Mouse (Mus musculus) kidney, postnatal 0 days (tissue): ENCODE measurements around the gene Rbfox2. TPM values are rescaled to one million over a fixed set of nuclear protein-coding genes. Genes with fewer than 3 reads are reported as not detected.

ENCODE experiments used
- ATAC-seq: fragments of 200-750 bp; cut with Nextera tagmentation; replicated peaks from 2 replicates; pipeline ENCODE4 v1.8.0; 2017; ENCODE audit warnings: low read depth, moderate number of reproducible peaks, moderate TSS enrichment, moderate library complexity; ENCODE audit not compliant: low FRiP score
- DNase-seq: peaks from one replicate; pipeline ENCODE4 v3.0.0-alpha.2; 2016; ENCODE audit warnings: low spot score
- H3K27ac ChIP-seq: fragments of 300-500 bp; sonication (generic); 2 replicates; pipeline ENCODE4 v1.5.1; 2014; ENCODE audit warnings: mild to moderate bottlenecking
- H3K27me3 ChIP-seq: fragments of 300-500 bp; sonication (generic); 2 replicates; pipeline ENCODE4 v1.6.1; 2014; ENCODE audit warnings: low read length, mixed read lengths; ENCODE audit not compliant: insufficient read depth
- H3K36me3 ChIP-seq: fragments of 300-500 bp; sonication (generic); 2 replicates; pipeline ENCODE4 v1.6.1; 2014; ENCODE audit warnings: low read length, mixed read lengths; ENCODE audit not compliant: insufficient read depth
- H3K4me1 ChIP-seq: fragments of 300-500 bp; sonication (generic); replicated peaks from 2 replicates; pipeline ENCODE4 v1.6.1; 2014; ENCODE audit warnings: antibody characterized with exemption, low read length, mixed read lengths; ENCODE audit not compliant: insufficient read depth
- H3K4me2 ChIP-seq: fragments of 300-500 bp; sonication (generic); 2 replicates; pipeline ENCODE4 v1.6.1; 2014; ENCODE audit warnings: mild to moderate bottlenecking, low read length, moderate library complexity, mixed read lengths
- H3K4me3 ChIP-seq: fragments of 300-500 bp; sonication (generic); replicated peaks from 2 replicates; pipeline ENCODE4 v1.5.1; 2014; ENCODE audit warnings: low read depth, low read length
- H3K9ac ChIP-seq: fragments of 300-500 bp; sonication (generic); 2 replicates; pipeline ENCODE4 v1.6.1; 2014; ENCODE audit warnings: low read depth, low read length
- H3K9me3 ChIP-seq: fragments of 300-500 bp; sonication (generic); replicated peaks from 2 replicates; pipeline ENCODE4 v1.6.1; 2016; ENCODE audit warnings: low read length, inconsistent platforms, mixed read lengths
- CTCF ChIP-seq: IDR thresholded peaks from 2 replicates; pipeline ENCODE4 v1.5.1; 2016; ENCODE audit warnings: antibody characterized with exemption, low read depth, mild to moderate bottlenecking, moderate library complexity
- WGBS: fragments of 180-500 bp; shearing (Covaris S2); extraction: QIAGEN DNeasy Blood & Tissue Kit; methylation state at CpG from one replicate; pipeline ENCODE4 v1.1.7; 2014; 5-methylcytosine and 5-hydroxymethylcytosine counted together
- polyA plus RNA-seq: library from polyadenylated mRNA; unstranded; fragments of >200 nt; fragmentation: Nextera tagmentation; extraction: Ambion mirVana; gene quantifications from 2 replicates; pipeline ENCODE4 v1.2.1, GENCODE M21; 2015

Rbfox2 gene
- polyA plus RNA-seq, 1 experiment from 2014 or later: 22.7 TPM

DNA sequence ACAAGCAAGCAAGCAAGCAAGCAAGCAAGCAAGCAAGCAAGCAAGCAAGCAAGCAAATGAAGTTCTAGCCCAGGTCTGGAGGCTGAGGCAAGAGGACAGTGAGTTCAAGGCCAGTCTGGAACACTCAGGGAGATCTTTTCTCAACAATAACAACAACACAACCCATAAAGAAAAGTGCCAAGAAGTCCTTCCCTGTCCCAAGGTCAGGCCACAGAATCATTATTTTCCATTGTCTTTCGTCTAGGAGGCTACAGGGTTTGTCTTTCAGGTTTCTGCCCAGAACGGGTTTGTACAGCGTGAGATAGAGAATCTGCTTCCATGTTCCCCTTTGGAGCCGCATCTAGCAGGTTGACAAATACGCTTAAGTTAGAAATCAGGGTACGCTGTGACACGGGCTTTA lies 43.3 kb upstream of the Rbfox2 start:
- Histone ChIP-seq H3K4me2 (no peak overlapping the region), H3K27ac (no peak overlapping the region), H3K36me3 (no peaks in the 10 kb centered on the region), H3K4me1 (peaks cover 7% of the 10 kb centered on the region; the same call in 1 of the 2 replicates), H3K27me3 (no peaks in the 10 kb centered on the region), H3K4me3 (no peak overlapping the region), H3K9ac (no peak overlapping the region), H3K9me3 (no peaks in the 10 kb centered on the region)
- TF ChIP-seq CTCF: no peak
- 87% methylated on average over 7 of the region's 7 CpGs for WGBS
- DNase-seq: no peak
- no peak for ATAC-seq

DNA sequence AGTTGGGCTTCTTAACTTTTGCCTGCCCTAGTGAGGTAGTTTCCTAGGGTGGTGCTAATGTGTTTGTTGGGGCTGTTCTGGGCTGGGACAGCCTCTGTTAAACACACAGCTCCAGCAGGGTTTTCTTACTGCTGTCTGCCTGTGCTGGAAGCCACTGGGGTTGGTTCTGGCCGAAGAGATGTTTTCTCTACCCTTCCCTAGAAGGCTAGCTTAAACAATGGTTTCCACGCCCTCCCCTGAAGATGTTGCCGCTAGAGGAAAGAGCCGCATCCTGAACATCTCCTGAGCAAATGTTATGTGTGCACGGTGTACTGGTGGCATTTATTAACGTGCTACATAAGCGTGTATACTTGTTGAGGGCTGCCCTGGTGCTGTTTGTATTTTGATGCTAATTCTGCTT lies 41.3 kb upstream of the Rbfox2 start:
- H3K9ac ChIP-seq: no peak overlapping the region
- H3K4me3 ChIP-seq: no peak overlapping the region
- DNase-seq: no peak
- TF ChIP-seq CTCF: no peak
- H3K4me1 ChIP-seq: peaks cover 7% of the 10 kb centered on the region; the same call in 1 of the 2 replicates
- no peaks in the 10 kb centered on the region for H3K27me3 ChIP-seq
- ATAC-seq: no peak
- 0 out of 2 replicates have a peak overlapping the region, but pooled peaks have one; percentile 19 for H3K27ac ChIP-seq
- H3K4me2 ChIP-seq: no peak overlapping the region
- no peaks in the 10 kb centered on the region for H3K9me3 ChIP-seq
- WGBS: 72% methylated on average over 7 of the region's 7 CpGs
- no peaks in the 10 kb centered on the region for H3K36me3 ChIP-seq

DNA sequence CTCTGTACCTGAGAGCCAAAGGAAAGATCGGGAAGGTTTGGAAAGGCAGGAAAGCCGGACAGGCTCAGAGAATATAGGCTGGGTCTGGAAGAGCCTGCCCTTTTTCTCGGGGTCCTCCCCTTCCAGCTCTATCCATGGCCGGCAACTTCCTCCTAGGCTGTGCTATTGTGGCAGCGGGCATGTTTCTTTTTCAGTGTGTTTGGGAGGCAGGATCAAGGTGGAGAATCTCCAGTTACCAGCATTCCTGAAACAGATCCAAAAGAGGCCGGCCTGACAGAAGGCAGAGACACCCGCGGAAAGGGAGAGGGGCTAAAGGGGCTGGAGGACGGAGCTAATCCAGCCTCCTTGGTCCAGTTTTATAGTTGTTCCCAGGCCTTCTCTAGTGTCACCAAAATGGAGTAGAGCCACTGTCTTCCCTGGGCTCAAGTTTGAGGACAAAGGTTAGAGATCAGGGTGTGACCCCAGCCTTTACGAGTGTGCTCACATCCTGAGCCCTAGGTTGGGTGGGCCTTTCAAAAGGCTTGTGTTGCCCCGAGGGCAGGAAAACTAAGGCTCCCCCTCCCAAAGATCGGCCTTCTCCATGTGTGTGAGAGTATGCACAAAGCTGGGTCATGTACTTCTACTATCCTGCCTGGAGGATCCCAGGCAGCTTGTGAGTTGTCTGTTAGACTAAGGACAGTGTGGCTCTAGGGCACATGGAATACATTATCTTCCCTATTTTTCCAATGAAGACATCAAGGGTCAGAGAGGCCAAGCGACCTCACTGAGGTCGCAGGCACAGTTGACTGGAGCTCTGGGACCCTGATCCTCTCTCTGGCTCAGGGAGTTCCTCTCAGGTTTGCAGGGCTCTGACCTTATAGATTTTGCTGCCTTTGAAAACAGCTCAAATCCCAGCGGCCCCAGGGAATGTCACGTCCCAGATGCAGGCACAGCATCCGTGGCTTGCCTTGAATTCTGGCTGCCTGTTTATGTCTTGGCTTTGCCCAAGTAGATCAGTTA lies 37.6 kb upstream of the Rbfox2 start:
- 0 out of 2 replicates have a peak overlapping the region, but pooled peaks have one; percentile 2 for H3K4me3 ChIP-seq
- DNase-seq (peak; percentile 86), ATAC-seq (no peak; the same call in 1 of the 2 replicates)
- TF ChIP-seq CTCF: no peak
- H3K4me2 ChIP-seq: peak overlapping the region; percentile 49
- H3K27me3 ChIP-seq: no peaks in the 10 kb centered on the region
- no peaks in the 10 kb centered on the region for H3K36me3 ChIP-seq
- WGBS: 17% methylated on average over 17 of the region's 17 CpGs
- peak overlapping the region; percentile 88 for H3K27ac ChIP-seq
- H3K9me3 ChIP-seq: no peaks in the 10 kb centered on the region
- H3K9ac ChIP-seq: peak overlapping the region; percentile 24; the same call in 1 of the 2 replicates
- H3K4me1 ChIP-seq: peaks cover 12% of the 10 kb centered on the region; the same call in 1 of the 2 replicates

DNA sequence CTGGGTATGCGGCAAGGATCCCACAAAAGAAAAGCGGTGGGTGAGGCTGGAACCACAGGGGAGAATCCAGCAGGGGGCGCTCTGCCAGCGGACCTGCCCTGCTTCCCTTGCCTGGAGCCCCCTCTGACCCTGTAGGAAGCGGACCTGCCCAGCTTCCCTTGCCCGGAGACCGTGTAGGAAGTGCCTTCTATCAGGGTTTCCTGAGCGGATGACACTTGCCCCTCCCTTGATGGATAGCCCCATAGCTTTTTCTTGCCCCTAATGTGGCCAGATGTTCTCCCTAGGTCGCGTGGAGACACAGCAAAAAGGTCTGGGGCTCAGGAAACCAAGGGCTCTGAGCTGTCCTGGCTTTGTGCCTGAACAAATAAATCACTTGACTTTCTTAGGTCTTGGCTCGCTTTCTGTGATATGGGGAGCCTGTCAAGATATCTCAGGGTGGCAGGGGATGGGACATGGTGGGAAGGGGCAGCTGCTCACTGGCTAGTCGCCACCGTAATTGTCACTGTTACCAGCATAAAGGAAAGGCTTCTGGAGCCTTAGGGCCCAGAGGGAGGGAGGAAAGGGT lies 36.8 kb upstream of the Rbfox2 start:
- H3K36me3 ChIP-seq: no peaks in the 10 kb centered on the region
- H3K4me1 ChIP-seq: peaks cover 12% of the 10 kb centered on the region; the same call in 1 of the 2 replicates
- DNase-seq (peak; percentile 90), ATAC-seq (peak; percentile 74)
- H3K9ac ChIP-seq: peak overlapping the region; percentile 24; the same call in 1 of the 2 replicates
- H3K27ac ChIP-seq: peak overlapping the region; percentile 88
- H3K27me3 ChIP-seq: no peaks in the 10 kb centered on the region
- peak overlapping the region; percentile 49 for H3K4me2 ChIP-seq
- peak; percentile 85 for TF ChIP-seq CTCF
- 4% methylated on average over 13 of the region's 13 CpGs for WGBS
- H3K9me3 ChIP-seq: no peaks in the 10 kb centered on the region
- peak overlapping the region; percentile 6; the same call in 1 of the 2 replicates for H3K4me3 ChIP-seq

DNA sequence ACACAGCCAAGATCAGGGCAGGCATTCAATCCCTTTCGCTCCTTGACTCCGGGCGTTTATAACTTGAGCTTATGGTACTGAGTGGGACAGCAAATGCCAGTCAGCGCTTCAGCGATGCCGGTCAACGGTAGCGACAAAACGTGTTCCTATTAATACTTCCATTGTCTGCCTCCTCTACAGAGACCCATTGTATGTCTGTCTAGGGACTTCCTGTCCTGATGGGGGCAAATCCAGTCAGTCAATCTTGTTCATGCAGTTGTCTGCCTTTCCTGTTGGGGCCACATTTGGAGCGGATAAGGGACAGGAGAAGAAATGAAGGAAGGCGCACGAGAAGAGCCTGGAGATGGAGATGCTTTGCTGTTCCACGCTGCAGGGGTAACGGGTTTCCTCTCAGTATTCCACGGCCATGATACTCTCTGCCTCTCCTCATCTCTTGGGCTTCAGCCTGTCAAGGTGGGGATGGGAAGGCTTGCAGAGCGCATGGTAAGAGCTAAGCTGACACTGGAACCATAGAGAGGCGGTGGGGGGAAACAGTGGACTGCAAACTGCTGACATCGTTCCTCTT lies 36.2 kb upstream of the Rbfox2 start:
- Histone ChIP-seq H3K27ac (peak overlapping the region; percentile 88), H3K9me3 (no peaks in the 10 kb centered on the region), H3K36me3 (no peaks in the 10 kb centered on the region), H3K4me3 (peak overlapping the region; percentile 6; the same call in 1 of the 2 replicates), H3K9ac (no peak overlapping the region), H3K4me1 (peaks cover 12% of the 10 kb centered on the region; the same call in 1 of the 2 replicates), H3K27me3 (no peaks in the 10 kb centered on the region), H3K4me2 (peak overlapping the region; percentile 49)
- TF ChIP-seq CTCF: no peak
- no peak for ATAC-seq
- DNase-seq: peak; percentile 44
- 19% methylated on average over 18 of the region's 18 CpGs for WGBS

DNA sequence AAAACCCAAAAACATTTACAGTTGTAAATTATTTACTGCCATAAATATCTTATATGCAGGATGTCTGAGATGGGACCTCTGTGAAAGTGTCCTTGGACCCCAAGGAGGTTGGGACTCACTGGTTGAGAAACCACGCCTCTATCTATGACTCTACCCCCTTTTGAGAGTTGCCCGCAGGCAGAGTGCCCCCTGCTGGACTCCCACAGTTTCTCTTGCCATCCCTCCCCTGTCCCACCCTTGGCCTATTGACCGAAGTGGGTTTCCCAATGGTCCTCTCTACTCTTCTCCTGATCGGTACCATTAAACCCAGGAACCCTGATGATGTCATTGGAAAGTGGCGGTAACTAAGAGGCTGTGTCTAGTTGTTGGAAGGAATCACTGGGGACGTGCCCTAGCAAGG lies 35.2 kb upstream of the Rbfox2 start:
- H3K4me1 ChIP-seq: peaks cover 14% of the 10 kb centered on the region; the same call in 1 of the 2 replicates
- H3K9me3 ChIP-seq: no peaks in the 10 kb centered on the region
- H3K36me3 ChIP-seq: no peaks in the 10 kb centered on the region
- no peak overlapping the region for H3K9ac ChIP-seq
- DNase-seq: no peak
- peak; percentile 15; the same call in 1 of the 2 replicates for TF ChIP-seq CTCF
- no peak for ATAC-seq
- no peaks in the 10 kb centered on the region for H3K27me3 ChIP-seq
- WGBS: 92% methylated on average over 6 of the region's 6 CpGs
- H3K27ac ChIP-seq: no peak overlapping the region
- no peak overlapping the region for H3K4me3 ChIP-seq
- no peak overlapping the region for H3K4me2 ChIP-seq
